Mouse (Mus musculus): ENCODE data around the gene Smoc2. TPM values are rescaled to one million over a fixed set of nuclear protein-coding genes. Genes with fewer than 3 reads are reported as not detected.
A peak's percentile ranks its signal among the peaks of the same experiment; 100 is the strongest.

Gene Smoc2
- polyA plus RNA-seq, 1 experiment from 2014 or later, result 132 TPM

- no peaks in the 10 kb centered on the region for H3K36me3 ChIP-seq
- no peak overlapping the region for H3K4me2 ChIP-seq (replicated peaks)
- no peak overlapping the region for H3K4me3 ChIP-seq (replicated peaks)
- 85% methylated on average over 9 of the region's 9 CpGs for WGBS
- no peak overlapping the region for H3K27ac ChIP-seq
- H3K4me1 ChIP-seq (replicated peaks), result no peaks in the 10 kb centered on the region
- ATAC-seq, result no peak
- no peaks in the 10 kb centered on the region for H3K9me3 ChIP-seq
- no peaks in the 10 kb centered on the region for H3K27me3 ChIP-seq (replicated peaks)
- H3K9ac ChIP-seq, result no peak overlapping the region
Measured at GRCm38 (mm10) chr17:14328037-14328436, 48.7 kb downstream of the Smoc2 start.

- WGBS, result 86% methylated on average over 7 of the region's 7 CpGs
- no peak for ATAC-seq
- no peaks in the 10 kb centered on the region for H3K9me3 ChIP-seq
- H3K27me3 ChIP-seq (replicated peaks), result no peaks in the 10 kb centered on the region
- no peaks in the 10 kb centered on the region for H3K4me1 ChIP-seq (replicated peaks)
- H3K9ac ChIP-seq, result no peak overlapping the region
- no peaks in the 10 kb centered on the region for H3K36me3 ChIP-seq
- no peak overlapping the region for H3K4me2 ChIP-seq (replicated peaks)
- no peak overlapping the region for H3K27ac ChIP-seq
- no peak overlapping the region for H3K4me3 ChIP-seq (replicated peaks)
Measured at GRCm38 (mm10) chr17:14330498-14330897, 51.2 kb downstream of the Smoc2 start.

- H3K4me3 ChIP-seq (replicated peaks), result no peak overlapping the region
- no peaks in the 10 kb centered on the region for H3K4me1 ChIP-seq (replicated peaks)
- WGBS, result 43% methylated on average over 5 of the region's 5 CpGs
- no peak overlapping the region for H3K9ac ChIP-seq
- H3K4me2 ChIP-seq (replicated peaks), result no peak overlapping the region
- no peak for ATAC-seq
- no peak overlapping the region for H3K27ac ChIP-seq
- H3K9me3 ChIP-seq, result no peaks in the 10 kb centered on the region
- no peaks in the 10 kb centered on the region for H3K36me3 ChIP-seq
- H3K27me3 ChIP-seq (replicated peaks), result no peaks in the 10 kb centered on the region
Measured at GRCm38 (mm10) chr17:14339932-14340557, 60.7 kb downstream of the Smoc2 start.

GRCm38 (mm10) chr17:14340736-14341135 is 61.4 kb downstream of the Smoc2 start:
- no peak overlapping the region for H3K4me3 ChIP-seq (replicated peaks)
- no peaks in the 10 kb centered on the region for H3K9me3 ChIP-seq
- WGBS, result 79% methylated on average over 2 of the region's 2 CpGs
- H3K27ac ChIP-seq, result no peak overlapping the region
- no peak for ATAC-seq
- no peak overlapping the region for H3K9ac ChIP-seq
- no peaks in the 10 kb centered on the region for H3K27me3 ChIP-seq (replicated peaks)
- no peaks in the 10 kb centered on the region for H3K36me3 ChIP-seq
- H3K4me2 ChIP-seq (replicated peaks), result no peak overlapping the region
- H3K4me1 ChIP-seq (replicated peaks), result no peaks in the 10 kb centered on the region

GRCm38 (mm10) chr17:14342511-14342910 is 63.2 kb downstream of the Smoc2 start:
- ATAC-seq, result no peak
- H3K27ac ChIP-seq, result no peak overlapping the region
- H3K4me2 ChIP-seq (replicated peaks), result no peak overlapping the region
- H3K27me3 ChIP-seq (replicated peaks), result no peaks in the 10 kb centered on the region
- H3K4me1 ChIP-seq (replicated peaks), result no peaks in the 10 kb centered on the region
- no peaks in the 10 kb centered on the region for H3K36me3 ChIP-seq
- H3K9me3 ChIP-seq, result no peaks in the 10 kb centered on the region
- H3K9ac ChIP-seq, result no peak overlapping the region
- 60% methylated on average over 8 of the region's 8 CpGs for WGBS
- no peak overlapping the region for H3K4me3 ChIP-seq (replicated peaks)

- WGBS, result 89% methylated on average over 12 of the region's 12 CpGs
- Histone ChIP-seq H3K27me3 (replicated peaks) (no peaks in the 10 kb centered on the region), H3K4me3 (replicated peaks) (no peak overlapping the region), H3K27ac (no peak overlapping the region), H3K9ac (no peak overlapping the region), H3K9me3 (no peaks in the 10 kb centered on the region), H3K36me3 (no peaks in the 10 kb centered on the region), H3K4me1 (replicated peaks) (no peaks in the 10 kb centered on the region), H3K4me2 (replicated peaks) (no peak overlapping the region)
- no peak for ATAC-seq
Measured at GRCm38 (mm10) chr17:14343442-14343841, 64.1 kb downstream of the Smoc2 start.

GRCm38 (mm10) chr17:14345556-14345955 is 66.2 kb downstream of the Smoc2 start:
- H3K4me2 ChIP-seq (replicated peaks), result no peak overlapping the region
- H3K9me3 ChIP-seq, result no peaks in the 10 kb centered on the region
- no peak for ATAC-seq
- H3K4me3 ChIP-seq (replicated peaks), result no peak overlapping the region
- no peak overlapping the region for H3K27ac ChIP-seq
- 83% methylated on average over 4 of the region's 4 CpGs for WGBS
- H3K4me1 ChIP-seq (replicated peaks), result no peaks in the 10 kb centered on the region
- no peaks in the 10 kb centered on the region for H3K27me3 ChIP-seq (replicated peaks)
- no peaks in the 10 kb centered on the region for H3K36me3 ChIP-seq
- no peak overlapping the region for H3K9ac ChIP-seq

- H3K27me3 ChIP-seq (replicated peaks), result no peaks in the 10 kb centered on the region
- 87% methylated on average over 3 of the region's 3 CpGs for WGBS
- H3K4me3 ChIP-seq (replicated peaks), result no peak overlapping the region
- no peaks in the 10 kb centered on the region for H3K9me3 ChIP-seq
- H3K4me1 ChIP-seq (replicated peaks), result no peaks in the 10 kb centered on the region
- ATAC-seq, result no peak
- no peak overlapping the region for H3K9ac ChIP-seq
- no peak overlapping the region for H3K27ac ChIP-seq
- H3K4me2 ChIP-seq (replicated peaks), result no peak overlapping the region
- no peaks in the 10 kb centered on the region for H3K36me3 ChIP-seq
Measured at GRCm38 (mm10) chr17:14346891-14347290, 67.6 kb downstream of the Smoc2 start.

- Histone ChIP-seq H3K9me3 (no peaks in the 10 kb centered on the region), H3K4me2 (replicated peaks) (no peak overlapping the region), H3K9ac (no peak overlapping the region), H3K27ac (no peak overlapping the region), H3K27me3 (replicated peaks) (no peaks in the 10 kb centered on the region), H3K4me3 (replicated peaks) (no peak overlapping the region), H3K36me3 (no peaks in the 10 kb centered on the region), H3K4me1 (replicated peaks) (0 out of 2 replicates have a peak, but pooled peaks cover 5% of the 10 kb centered on the region)
- no peak for ATAC-seq
- 68% methylated on average over 6 of the region's 6 CpGs for WGBS
Measured at GRCm38 (mm10) chr17:14349086-14349814, 69.9 kb downstream of the Smoc2 start.

GRCm38 (mm10) chr17:14353219-14354079 is 74.1 kb downstream of the Smoc2 start:
- Histone ChIP-seq H3K4me3 (replicated peaks) (no peak overlapping the region), H3K4me1 (replicated peaks) (0 out of 2 replicates have a peak, but pooled peaks cover 5% of the 10 kb centered on the region), H3K27ac (peak overlapping the region; percentile 60), H3K36me3 (no peaks in the 10 kb centered on the region), H3K4me2 (replicated peaks) (no peak overlapping the region), H3K27me3 (replicated peaks) (no peaks in the 10 kb centered on the region), H3K9me3 (no peaks in the 10 kb centered on the region), H3K9ac (no peak overlapping the region)
- ATAC-seq, result peak; percentile 92
- 43% methylated on average over 10 of the region's 10 CpGs for WGBS

- Histone ChIP-seq H3K27ac (no peak overlapping the region), H3K36me3 (no peaks in the 10 kb centered on the region), H3K9me3 (no peaks in the 10 kb centered on the region), H3K4me1 (replicated peaks) (no peaks in the 10 kb centered on the region), H3K9ac (no peak overlapping the region), H3K4me3 (replicated peaks) (no peak overlapping the region), H3K4me2 (replicated peaks) (no peak overlapping the region), H3K27me3 (replicated peaks) (no peaks in the 10 kb centered on the region)
- 93% methylated on average over 1 of the region's 1 CpGs for WGBS
- ATAC-seq, result no peak
Measured at GRCm38 (mm10) chr17:14361511-14361910, 82.2 kb downstream of the Smoc2 start.

- no peaks in the 10 kb centered on the region for H3K27me3 ChIP-seq (replicated peaks)
- no peaks in the 10 kb centered on the region for H3K36me3 ChIP-seq
- 82% methylated on average over 5 of the region's 5 CpGs for WGBS
- no peak overlapping the region for H3K4me3 ChIP-seq (replicated peaks)
- no peak overlapping the region for H3K9ac ChIP-seq
- H3K27ac ChIP-seq, result no peak overlapping the region
- H3K4me1 ChIP-seq (replicated peaks), result 0 out of 2 replicates have a peak, but pooled peaks cover 7% of the 10 kb centered on the region
- no peaks in the 10 kb centered on the region for H3K9me3 ChIP-seq
- ATAC-seq, result no peak
- H3K4me2 ChIP-seq (replicated peaks), result no peak overlapping the region
Measured at GRCm38 (mm10) chr17:14370476-14370875, 91.2 kb downstream of the Smoc2 start.
